Mouse (Mus musculus) MEL (cell line): ENCODE data around the gene Havcr1. TPM values are rescaled to one million over a fixed set of nuclear protein-coding genes. Genes with fewer than 3 reads are reported as not detected.

Experiments
- DNase-seq: peaks from one replicate; pipeline ENCODE4 v3.0.0; 2011; ENCODE audit warnings: low read depth, low spot score
- H3K27ac ChIP-seq: 2 replicates; pipeline ENCODE4 v1.5.1; 2012; ENCODE audit warnings: low read depth, mild to moderate bottlenecking, control low read depth, low read length, moderate library complexity; ENCODE audit not compliant: control insufficient read depth
- H3K27me3 ChIP-seq, 2 experiments: fragments of 150-350 bp in 1 of 2; sonication (generic) in 1 of 2; 2 replicates each; pipeline ENCODE4 v1.6.1; 2012; ENCODE audit warnings: low read length in 2 of 2, mild to moderate bottlenecking in 2 of 2, improper control_type of control experiment in 1 of 2, moderate library complexity in 1 of 2; ENCODE audit not compliant: insufficient read depth in 2 of 2, control insufficient read depth in 1 of 2
- H3K36me3 ChIP-seq, 2 experiments: 2 replicates each; pipeline ENCODE4 v1.6.1; 2012 to 2014; ENCODE audit warnings: low read length in 2 of 2, improper control_type of control experiment in 1 of 2, inconsistent platforms in 1 of 2, mild to moderate bottlenecking in 1 of 2; ENCODE audit not compliant: insufficient read depth in 2 of 2, control insufficient read depth in 1 of 2
- H3K4me1 ChIP-seq, 2 experiments: fragments of 150-350 bp in 1 of 2; sonication (generic) in 1 of 2; 2 replicates each; pipeline ENCODE4 v1.6.1; 2012; ENCODE audit warnings: low read length in 2 of 2, improper control_type of control experiment in 1 of 2, mild to moderate bottlenecking in 1 of 2; ENCODE audit not compliant: insufficient read depth in 2 of 2, control insufficient read depth in 1 of 2
- H3K4me3 ChIP-seq, 2 experiments: fragments of 150-350 bp in 1 of 2; sonication (generic) in 1 of 2; 2 replicates each; pipeline ENCODE4 v1.5.1; 2012; ENCODE audit warnings: low read depth in 2 of 2, low read length in 2 of 2, mild to moderate bottlenecking in 2 of 2, moderate library complexity in 2 of 2, control low read depth in 1 of 2, improper control_type of control experiment in 1 of 2; ENCODE audit not compliant: control insufficient read depth in 1 of 2, insufficient read depth in 1 of 2
- H3K79me2 ChIP-seq: 2 replicates; pipeline ENCODE4 v1.6.1; 2012; ENCODE audit warnings: mild to moderate bottlenecking, low read length, moderate library complexity; ENCODE audit not compliant: control insufficient read depth, poor library complexity, insufficient read depth
- H3K9ac ChIP-seq: 2 replicates; pipeline ENCODE4 v1.6.1; 2012; ENCODE audit warnings: low read depth, mild to moderate bottlenecking, control low read depth, low read length, moderate library complexity; ENCODE audit not compliant: control insufficient read depth, poor library complexity, severe bottlenecking
- H3K9me3 ChIP-seq: fragments of 150-350 bp; sonication (generic); replicated peaks from 2 replicates; pipeline ENCODE4 v1.6.1; 2012; ENCODE audit warnings: mild to moderate bottlenecking, low read length, improper control_type of control experiment, moderate library complexity; ENCODE audit not compliant: insufficient read depth
- E2F4 ChIP-seq: IDR thresholded peaks from 2 replicates; pipeline ENCODE4 v1.6.1; 2011; ENCODE audit warnings: low read depth, low read length, improper control_type of control experiment, borderline replicate concordance
- ETS1 ChIP-seq: IDR thresholded peaks from 2 replicates; pipeline ENCODE4 v1.6.1; 2012; ENCODE audit warnings: low read depth, mild to moderate bottlenecking, inconsistent platforms, low read length, improper control_type of control experiment, moderate library complexity
- GATA1 ChIP-seq: IDR thresholded peaks from 2 replicates; pipeline ENCODE4 v1.6.1; 2011; ENCODE audit warnings: low read depth, low read length, improper control_type of control experiment
- JUND ChIP-seq: IDR thresholded peaks from 2 replicates; pipeline ENCODE4 v1.6.1; 2011; ENCODE audit warnings: low read depth, mild to moderate bottlenecking, improper control_type of control experiment, low read length
- MAZ ChIP-seq: IDR thresholded peaks from 2 replicates; pipeline ENCODE4 v1.6.1; 2012; ENCODE audit warnings: low read depth, mild to moderate bottlenecking, inconsistent platforms, low read length, improper control_type of control experiment
- MEF2A ChIP-seq: IDR thresholded peaks from 2 replicates; pipeline ENCODE4 v1.6.1; 2014; ENCODE audit warnings: low read depth, mild to moderate bottlenecking, inconsistent platforms, low read length, improper control_type of control experiment; ENCODE audit not compliant: poor library complexity, insufficient replicate concordance, severe bottlenecking; ENCODE audit errors: extremely low read depth
- MYB ChIP-seq: IDR thresholded peaks from 2 replicates; pipeline ENCODE4 v1.6.1; 2011; ENCODE audit warnings: mild to moderate bottlenecking, low read depth, low read length, improper control_type of control experiment
- POLR2AphosphoS2 ChIP-seq: IDR thresholded peaks from 2 replicates; pipeline ENCODE4 v1.6.1; 2011; ENCODE audit warnings: low read length, improper control_type of control experiment
- RCOR1 ChIP-seq: IDR thresholded peaks from 2 replicates; pipeline ENCODE4 v1.6.1; 2012; ENCODE audit warnings: low read depth, mild to moderate bottlenecking, inconsistent platforms, low read length, improper control_type of control experiment
- SMC3 ChIP-seq: IDR thresholded peaks from 2 replicates; pipeline ENCODE4 v1.6.1; 2011; ENCODE audit warnings: low read depth, low read length, improper control_type of control experiment
- ZMIZ1 ChIP-seq: IDR thresholded peaks from 2 replicates; pipeline ENCODE4 v1.6.1; 2012; ENCODE audit warnings: low read depth, mild to moderate bottlenecking, inconsistent platforms, low read length, improper control_type of control experiment, moderate library complexity
- ZNF384 ChIP-seq: IDR thresholded peaks from 2 replicates; pipeline ENCODE4 v1.6.1; 2012; ENCODE audit warnings: low read depth, mild to moderate bottlenecking, inconsistent platforms, low read length, improper control_type of control experiment
- polyA plus RNA-seq, 2 experiments: library from polyadenylated mRNA; stranded (reverse) in 1 of 2; unstranded in 1 of 2; fragments of >175 nt in 1 of 2; fragments of >200 nt in 1 of 2; gene quantifications; 2 replicates each; pipeline versions ENCODE4 v1.2.1 to v1.2.4; 2012; ENCODE audit warnings: low replicate concordance in 2 of 2, low read depth in 1 of 2; ENCODE audit not compliant: insufficient read length in 2 of 2, insufficient read depth in 1 of 2, missing spikeins in 1 of 2
- total RNA-seq: library from RNA; depleted of rRNA; stranded (reverse); fragments of 300-350 nt; gene quantifications from 2 replicates; pipeline ENCODE4 v1.2.3, GENCODE M21; 2012

Gene Havcr1
- total and polyA plus RNA-seq, 3 experiments, result not detected

GRCm38 (mm10) chr11:46739501-46739900 is 4.6 kb downstream of the Havcr1 start:
- Histone ChIP-seq H3K4me3 (no peak overlapping the region), H3K4me1 (no peaks in the 10 kb centered on the region), H3K9me3 (no peaks in the 10 kb centered on the region), H3K36me3 (no peaks in the 10 kb centered on the region), H3K9ac (no peak overlapping the region), H3K27ac (no peak overlapping the region), H3K79me2 (no peaks in the 10 kb centered on the region), H3K27me3 (no peaks in the 10 kb centered on the region)
- TF ChIP-seq ETS1 (no peak), MEF2A (no peak), MAZ (no peak), RCOR1 (no peak), ZMIZ1 (no peak)
- no peak for DNase-seq

DNA sequence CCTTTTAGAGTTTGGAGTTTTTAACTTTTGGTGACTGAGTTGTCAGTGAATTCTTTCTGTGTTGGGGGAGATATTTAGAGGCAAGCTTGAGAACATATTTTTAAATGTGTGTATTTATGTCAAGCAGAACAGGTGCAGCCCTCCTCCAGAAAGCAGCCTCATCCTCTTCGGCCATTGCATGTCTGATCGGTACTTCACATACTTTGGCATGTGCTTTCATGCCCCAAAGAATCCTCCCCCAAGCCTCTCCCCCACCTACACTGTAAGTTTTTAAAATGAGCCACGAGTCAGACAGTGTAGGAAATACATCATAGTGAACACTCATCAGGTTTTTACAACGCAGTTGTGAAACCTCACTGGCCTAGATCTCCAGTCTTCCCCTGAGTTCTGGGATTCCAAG is 6.0 kb downstream of the Havcr1 start:
- Histone ChIP-seq H3K4me3 (no peak overlapping the region), H3K4me1 (no peaks in the 10 kb centered on the region), H3K79me2 (no peaks in the 10 kb centered on the region)

DNA sequence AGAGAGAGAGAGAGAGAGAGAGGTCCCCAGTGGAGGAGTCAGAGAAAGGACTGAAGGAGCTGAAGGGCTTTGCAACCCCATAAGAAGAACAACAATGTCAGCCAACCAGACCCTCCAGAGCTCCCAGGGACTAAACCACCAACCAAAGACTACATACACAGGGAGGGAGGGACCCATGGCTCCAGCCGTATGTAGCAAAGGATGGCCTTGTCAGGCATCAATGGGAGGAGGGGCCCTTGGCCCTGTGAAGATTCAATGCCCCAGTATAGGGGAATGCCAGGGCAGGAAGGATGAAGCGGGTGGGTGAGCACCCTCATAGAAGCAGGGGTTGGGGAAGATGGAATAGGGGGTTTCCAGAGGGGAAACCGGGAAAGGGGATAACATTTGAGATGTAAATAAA is 6.8 kb downstream of the Havcr1 start:
- DNase-seq, result no peak
- H3K4me3 ChIP-seq, result no peak overlapping the region
- no peaks in the 10 kb centered on the region for H3K4me1 ChIP-seq
- no peak overlapping the region for H3K9ac ChIP-seq
- H3K9me3 ChIP-seq, result no peaks in the 10 kb centered on the region
- no peaks in the 10 kb centered on the region for H3K36me3 ChIP-seq
- no peaks in the 10 kb centered on the region for H3K27me3 ChIP-seq
- TF ChIP-seq GATA1 (no peak), JUND (no peak), E2F4 (no peak), POLR2AphosphoS2 (no peak)
- no peaks in the 10 kb centered on the region for H3K79me2 ChIP-seq
- H3K27ac ChIP-seq, result no peak overlapping the region

More for the DNA sequence above, 6.0 kb downstream of the Havcr1 start:
- no peaks in the 10 kb centered on the region for H3K9me3 ChIP-seq
- DNase-seq, result no peak
- no peaks in the 10 kb centered on the region for H3K36me3 ChIP-seq
- no peaks in the 10 kb centered on the region for H3K27me3 ChIP-seq
- no peak overlapping the region for H3K9ac ChIP-seq
- no peak overlapping the region for H3K27ac ChIP-seq
- TF ChIP-seq ZNF384 (no peak), MYB (no peak), SMC3 (no peak)
